Mouse (Mus musculus) adrenal gland (tissue): Measurements from ENCODE around the gene Fn3krp.

Experiments
- intact Hi-C: fragments of 180-260 bp; cut with DNase I; formaldehyde crosslinking; loops from one replicate; pipeline ENCODE4 v1.15.1; 2025
- microRNA-seq, 2 experiments: library from miRNA; unstranded; fragments of <30 nt; microRNA quantifications; one replicate each; pipeline ENCODE4; 2019

The Fn3krp gene

DNA sequence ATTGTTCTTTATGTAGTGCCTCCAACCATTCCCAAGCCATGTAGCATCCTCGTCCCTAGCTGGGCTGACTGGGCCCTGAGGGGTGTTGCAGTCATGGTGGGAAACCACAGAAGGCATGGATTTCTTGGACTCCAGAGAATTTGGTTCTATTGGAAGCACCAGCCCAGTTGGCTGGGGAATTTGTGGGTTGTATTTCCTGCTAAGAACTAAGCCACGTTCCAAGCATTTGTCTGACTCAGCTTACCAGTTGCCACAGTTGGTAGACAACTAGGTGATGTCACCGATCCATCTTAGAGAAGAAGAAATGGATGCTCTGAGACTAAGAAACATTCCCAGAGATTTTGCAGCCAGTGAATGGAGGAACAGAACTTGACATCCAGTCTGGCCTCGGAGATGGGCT lies 20.5 kb downstream of the Fn3krp start:
- intact Hi-C loops = no loop called here

DNA sequence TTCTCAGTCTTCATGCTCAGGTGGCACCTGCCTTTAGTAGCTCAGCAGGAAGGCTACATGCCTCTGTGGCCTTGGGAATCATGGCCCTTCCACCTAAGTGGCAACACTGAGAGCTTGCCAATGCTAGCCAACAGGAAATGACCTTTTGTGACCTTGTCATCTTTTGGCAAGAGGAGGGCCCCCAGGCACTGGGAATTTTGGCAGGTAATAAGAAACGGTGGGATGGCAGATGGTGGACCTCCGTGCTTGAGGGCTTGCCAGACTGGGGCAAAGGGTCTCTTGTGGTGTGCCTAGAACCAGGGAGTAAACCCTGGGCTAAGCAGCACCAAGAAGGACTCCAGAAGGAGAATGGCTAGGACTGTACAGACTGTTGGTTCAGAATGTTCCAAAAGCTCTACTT lies 20.9 kb downstream of the Fn3krp start:
- intact Hi-C loops = no loop called here

DNA sequence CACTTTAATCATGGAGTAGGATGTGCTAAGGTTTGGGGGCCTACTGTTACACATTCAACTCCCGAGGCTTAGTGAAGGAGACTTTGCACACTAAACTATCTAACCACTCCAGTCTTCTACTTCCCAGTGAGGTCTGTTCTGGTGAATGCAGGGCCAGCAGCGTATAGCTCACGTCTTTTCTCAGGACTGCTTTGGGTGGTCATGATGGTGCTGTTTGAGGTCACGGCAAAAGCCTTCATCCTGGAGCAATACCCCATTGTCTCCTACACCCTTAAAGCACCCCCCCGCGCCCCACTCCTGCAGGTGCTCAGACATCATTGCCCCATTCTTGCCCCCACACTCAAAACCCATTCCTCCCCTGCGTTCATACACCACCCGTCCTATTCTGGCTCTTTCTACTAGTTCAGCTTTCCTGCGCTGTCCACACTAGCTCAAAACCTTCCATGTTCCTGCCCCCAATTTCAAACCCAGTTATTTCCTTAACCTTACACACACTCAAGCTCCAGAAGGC lies 30.1 kb downstream of the Fn3krp start:
- intact Hi-C loops = no loop called here

DNA sequence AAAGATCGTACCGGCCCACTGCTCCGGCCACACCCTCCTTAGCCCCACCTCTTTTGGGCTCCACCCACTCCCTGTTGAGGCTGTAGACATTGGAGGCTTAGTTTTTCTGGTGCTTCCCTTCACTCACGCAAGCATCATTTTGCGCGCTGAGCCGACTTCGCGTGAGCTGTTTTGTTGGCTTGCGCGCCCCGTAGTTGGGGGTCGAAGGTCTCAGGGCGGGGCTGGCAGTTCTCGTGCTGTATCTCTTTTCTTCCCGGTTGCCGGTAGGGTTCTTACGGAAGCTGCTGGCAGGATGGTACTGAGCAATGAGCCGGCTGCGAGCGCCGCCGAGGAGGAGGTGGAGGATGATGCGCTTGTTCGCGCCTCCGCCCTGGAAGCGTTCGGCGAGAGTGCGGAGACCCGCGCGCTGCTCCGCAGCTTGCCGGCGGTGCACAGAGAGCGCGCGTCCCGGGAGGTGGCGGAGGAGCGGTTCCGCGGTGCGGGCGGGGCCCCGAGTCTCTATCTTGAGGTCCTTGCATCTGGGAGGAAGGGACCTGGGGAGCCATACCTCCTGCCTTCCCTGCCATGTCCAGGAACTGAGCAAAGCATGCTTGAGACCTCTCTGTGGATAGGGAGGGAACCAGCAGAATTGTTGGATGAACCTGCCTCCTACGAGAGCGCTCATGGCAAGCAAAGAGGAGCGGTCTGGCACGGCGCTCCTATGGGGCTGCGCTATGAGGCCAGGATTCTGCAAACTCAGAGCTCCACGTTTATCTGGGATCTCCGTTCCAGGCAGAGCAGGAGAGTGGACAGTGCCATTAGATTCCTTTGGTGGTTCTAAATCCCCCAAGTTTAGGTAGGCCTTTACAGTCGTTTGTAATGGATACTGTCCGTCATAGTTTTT lies 30.8 kb downstream of the Fn3krp start, which contains the start of gene Tbcd:
Gene Tbcd (plus strand): TSS at position 197 of the 883 bp plus-strand sequence.
- intact Hi-C loops = no loop called here

DNA sequence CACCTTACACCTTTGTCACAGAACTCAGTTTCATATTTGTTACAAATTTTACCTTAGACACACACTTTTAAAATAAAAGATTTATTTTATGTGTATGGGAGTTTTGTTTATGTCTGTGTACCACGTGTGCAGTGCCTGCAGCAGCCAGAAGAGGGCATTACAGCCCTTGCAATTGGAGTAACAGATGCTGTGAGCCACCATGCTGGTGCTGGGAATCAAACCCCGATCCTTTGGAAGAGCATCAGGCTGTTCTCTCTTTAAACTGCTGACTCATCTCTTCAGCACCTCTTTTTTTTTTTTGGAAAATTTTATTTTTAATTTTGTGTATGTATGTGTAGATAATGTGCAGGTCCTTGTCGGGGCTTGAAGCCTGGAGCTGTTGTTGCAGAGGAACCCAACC lies 36.7 kb downstream of the Fn3krp start:
- intact Hi-C loops = no loop called here

DNA sequence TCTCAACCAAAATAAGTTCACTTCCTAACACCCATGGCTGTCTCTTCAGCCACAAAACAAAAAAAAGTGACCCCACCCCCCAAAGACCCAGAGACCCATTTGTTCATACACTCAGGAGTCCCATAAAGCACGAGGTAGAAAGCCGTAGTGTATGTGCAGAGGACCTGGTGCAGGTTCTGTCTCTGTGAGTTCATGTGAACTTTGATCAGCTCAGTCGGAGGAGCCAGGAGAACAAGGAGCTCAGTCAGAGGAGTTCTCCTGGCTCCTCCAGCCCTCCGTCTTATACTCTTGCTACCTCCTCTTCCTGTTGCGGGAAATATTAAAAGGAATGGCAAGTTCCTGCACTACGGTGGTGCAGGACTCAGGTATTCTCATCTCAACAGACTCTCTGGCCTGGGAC lies 46.2 kb downstream of the Fn3krp start:
- intact Hi-C loops = no loop called here

DNA sequence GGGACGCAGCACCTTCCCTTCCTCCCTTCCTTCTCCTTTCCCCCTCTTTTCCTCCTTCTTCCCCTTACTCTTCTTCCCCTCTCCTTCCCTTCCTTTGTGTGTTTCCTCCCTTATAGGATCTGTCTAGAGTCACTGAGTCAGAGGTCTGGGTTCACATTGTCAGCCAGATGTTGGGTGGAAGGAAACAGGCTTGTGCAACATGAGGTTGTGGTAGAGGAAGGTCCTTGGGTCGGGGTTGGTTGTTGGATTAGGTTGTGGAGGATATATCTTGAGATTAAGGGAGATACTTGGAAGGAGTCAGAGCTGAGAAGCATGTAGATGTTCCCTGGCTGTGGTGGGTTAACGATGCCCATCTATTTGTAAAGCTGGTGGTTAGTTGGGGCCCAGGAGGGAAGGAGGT lies 53.6 kb downstream of the Fn3krp start:
- intact Hi-C loops = loop anchor here (2.0 to 10.0 kb wide), 3 partner anchors 82 to 334 kb away; no protein-coding TSS in a partner anchor

DNA sequence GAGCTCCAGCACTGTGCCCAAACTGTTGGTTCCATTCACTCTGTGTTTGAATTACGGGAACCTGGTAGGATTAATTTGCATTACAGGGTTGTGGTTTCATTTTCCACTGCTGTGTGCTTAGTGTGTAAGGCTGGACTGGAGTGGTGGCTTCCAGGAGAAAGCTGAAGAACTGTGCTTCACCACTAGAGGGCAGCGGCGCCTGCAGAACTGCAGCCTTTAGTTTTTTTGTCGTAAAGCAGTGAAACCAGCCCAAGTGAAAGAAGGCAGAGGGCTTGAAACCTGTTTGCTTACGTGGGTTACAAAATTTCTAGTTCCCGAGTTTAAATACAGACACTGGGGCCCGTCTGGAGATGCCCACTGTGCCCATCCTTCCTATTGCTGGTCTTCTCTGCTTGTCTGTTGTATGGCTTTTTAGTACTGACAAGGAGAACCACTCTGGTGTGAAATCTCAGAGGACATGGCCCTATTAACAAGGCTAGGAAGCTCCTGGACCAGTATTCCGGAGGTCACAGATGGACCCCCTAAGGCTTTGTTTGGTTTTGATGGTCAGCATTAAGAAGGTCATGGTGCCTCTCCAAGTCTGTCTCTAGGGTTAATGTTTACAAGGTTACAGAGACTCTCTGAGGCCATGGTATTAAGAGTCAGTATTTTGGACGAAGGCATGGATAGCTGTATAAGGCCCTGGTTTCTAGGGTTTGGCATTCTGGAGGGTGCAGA lies 54.7 kb downstream of the Fn3krp start:
- intact Hi-C loops = loop anchor here (2.0 to 10.0 kb wide), 3 partner anchors 81 to 333 kb away; no protein-coding TSS in a partner anchor

DNA sequence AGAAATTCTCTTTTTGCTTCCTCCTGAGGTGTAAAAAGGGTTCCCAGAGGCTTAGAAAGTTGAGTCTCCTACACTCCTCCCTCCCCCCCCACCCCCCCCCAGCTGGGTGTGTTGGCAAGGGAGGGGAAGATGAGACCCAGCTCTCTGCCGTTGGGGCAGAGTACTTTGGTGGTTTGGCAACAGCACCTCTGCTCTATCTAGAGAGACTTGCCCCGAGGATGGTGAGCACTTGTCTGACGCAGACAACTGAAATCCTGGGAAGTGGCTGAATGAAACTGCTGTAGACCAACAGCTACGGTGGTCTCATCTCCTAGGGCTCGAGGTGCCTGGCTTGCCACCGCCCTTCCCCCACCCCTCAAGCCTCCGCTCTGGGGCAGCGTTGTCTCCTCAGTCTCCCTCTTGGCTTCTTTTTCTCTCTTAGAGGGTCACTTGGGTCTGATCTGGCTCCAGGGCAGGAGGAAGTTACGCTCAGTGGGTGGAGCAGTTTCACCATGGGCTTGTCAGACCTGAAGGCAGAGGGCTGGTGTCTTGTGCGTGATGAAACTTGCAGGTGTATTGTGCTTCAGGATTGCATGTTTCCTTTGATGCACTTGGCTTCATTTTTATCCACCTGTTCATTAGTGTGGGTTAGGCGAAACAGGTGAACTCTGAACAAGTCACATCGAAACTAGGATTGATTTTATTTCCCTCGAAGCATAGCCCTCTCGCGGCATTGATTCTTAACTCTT lies 58.4 kb downstream of the Fn3krp start:
- intact Hi-C loops = loop anchor here (5.0 to 10.0 kb wide), 2 partner anchors 78 to 155 kb away; no protein-coding TSS in a partner anchor

Small RNA genes lying within 50 kb of the gene (microRNA-seq; reads per million reads assigned to microRNA genes)
- gene Mir7236 = 0 to 0.69 reads per million in 2 experiments
